Mouse (Mus musculus): ENCODE data around the gene Dnase1l1. TPM values are rescaled to one million over a fixed set of nuclear protein-coding genes. Genes with fewer than 3 reads are reported as not detected.
A peak's percentile ranks its signal among the peaks of the same experiment; 100 is the strongest.

The Dnase1l1 gene
- polyA plus RNA-seq, 1 experiment, result 17.0 TPM

DNA sequence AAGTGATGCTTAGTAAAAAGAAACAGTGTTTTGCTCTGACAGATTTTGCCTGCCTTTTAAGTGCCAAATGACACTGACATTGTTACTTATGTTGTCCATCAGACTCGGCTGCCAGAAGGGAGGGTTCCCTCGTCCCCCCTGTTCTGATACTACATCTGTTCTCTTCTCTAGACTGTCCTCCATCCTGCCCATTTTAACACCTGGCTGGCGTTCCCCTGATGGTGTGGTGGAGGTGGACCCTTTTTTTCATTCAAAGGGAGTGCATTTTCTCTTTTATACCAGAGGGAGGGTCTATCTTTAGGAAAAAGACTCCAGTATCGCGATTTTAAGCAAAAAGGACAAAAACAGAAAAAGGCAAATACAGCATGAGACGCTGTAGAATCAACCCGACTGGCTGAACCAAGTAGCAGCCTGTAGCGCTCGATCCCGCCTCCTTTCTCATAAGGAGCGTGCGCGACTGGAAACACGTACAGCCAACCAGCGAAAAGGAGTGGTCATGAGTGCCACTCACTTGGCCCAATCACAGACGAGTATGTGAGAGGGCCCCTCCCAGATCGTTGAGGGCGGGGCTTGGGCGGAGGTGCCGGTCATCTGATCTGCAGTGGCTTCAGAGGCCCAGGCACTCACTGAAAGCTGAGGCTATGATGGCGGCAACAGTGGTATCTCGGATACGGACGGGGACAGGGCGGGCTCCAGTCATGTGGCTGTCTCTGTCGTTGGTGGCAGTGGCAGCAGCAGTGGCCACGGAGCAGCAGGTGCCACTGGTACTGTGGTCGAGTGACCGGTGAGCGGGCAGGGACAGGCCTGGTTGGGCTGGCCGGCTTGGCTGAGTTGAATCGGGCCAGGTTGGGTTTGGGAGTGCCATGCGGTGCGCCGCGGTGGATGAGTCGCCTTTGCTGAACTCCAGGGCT lies 14.7 kb upstream of the Dnase1l1 start, which contains the start of gene Atp6ap1:
Gene Atp6ap1, plus strand, starts transcription at position 560 of the 911 bp plus-strand sequence.
- H3K4me3 ChIP-seq, result peak within 1 kb of the TSS; percentile 53
- peaks cover 14% of the 10 kb centered on the region for H3K79me2 ChIP-seq (ENCODE audit: control insufficient read depth, insufficient read depth)
- H3K4me2 ChIP-seq (ENCODE audit: low read depth), result peak within 1 kb of the TSS; percentile 88
- peak within 1 kb of the TSS; percentile 61 for H3ac ChIP-seq (ENCODE audit: control insufficient read depth, insufficient read length)
- peak; percentile 95 for TF ChIP-seq POLR2A (IDR thresholded peaks at IDR 0.05; ENCODE audit: insufficient read length, low read depth)
- TF ChIP-seq MYOD1 (IDR thresholded peaks at IDR 0.05; ENCODE audit: control insufficient read depth in 1 of 3, insufficient read length in 2 of 3, low read depth in 2 of 3), result peak in 1 of 3 experiments; percentile 35
- TF ChIP-seq POLR2AphosphoS2 (IDR thresholded peaks at IDR 0.05; ENCODE audit: insufficient read length, low read depth), result peak; percentile 94
- TF ChIP-seq SRF (IDR thresholded peaks at IDR 0.05; ENCODE audit: control insufficient read depth, insufficient read length, low read depth), result peak; percentile 8
- peak in 1 of 3 experiments; percentile 10 for TF ChIP-seq MYOG (IDR thresholded peaks at IDR 0.05; ENCODE audit: control insufficient read depth in 1 of 3, insufficient read depth in 1 of 3, insufficient read length in 2 of 3, low read depth in 2 of 3)
- TF ChIP-seq USF1 (IDR thresholded peaks at IDR 0.05; ENCODE audit: low read depth), result no peak
- H3K36me3 ChIP-seq (ENCODE audit: control insufficient read depth, insufficient read depth), result peaks cover 6% of the 10 kb centered on the region
- H3K27me3 ChIP-seq (ENCODE audit: control insufficient read depth, insufficient read depth, insufficient read length), result no peaks in the 10 kb centered on the region

DNA sequence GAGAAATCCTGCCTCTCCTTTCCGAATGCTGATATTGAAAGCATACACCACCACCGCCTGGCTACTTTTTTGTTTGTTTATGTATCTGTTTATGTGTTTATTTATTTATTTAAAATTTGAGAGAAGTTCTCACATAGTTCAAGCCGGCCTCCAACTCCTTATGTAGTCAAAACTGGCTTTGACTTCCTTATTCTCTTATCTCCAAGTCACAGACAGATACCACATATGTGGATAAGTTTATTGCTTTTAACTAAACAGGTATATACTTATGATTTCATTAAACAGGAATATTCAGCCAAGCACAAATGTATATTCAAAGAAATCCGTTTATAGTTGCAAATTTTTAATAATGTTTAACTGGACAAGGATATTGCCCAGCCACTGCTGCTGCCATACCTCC lies 11.3 kb upstream of the Dnase1l1 start:
- H3ac ChIP-seq (ENCODE audit: control insufficient read depth, insufficient read length), result no peak overlapping the region
- H3K79me2 ChIP-seq (ENCODE audit: control insufficient read depth, insufficient read depth), result peaks cover 8% of the 10 kb centered on the region
- H3K36me3 ChIP-seq (ENCODE audit: control insufficient read depth, insufficient read depth), result no peaks in the 10 kb centered on the region
- H3K4me2 ChIP-seq (ENCODE audit: low read depth), result no peak overlapping the region
- no peaks in the 10 kb centered on the region for H3K27me3 ChIP-seq (ENCODE audit: control insufficient read depth, insufficient read depth, insufficient read length)
- no peak for TF ChIP-seq E2F4 (IDR thresholded peaks at IDR 0.05; ENCODE audit: insufficient read depth)
- no peak for TF ChIP-seq USF1 (IDR thresholded peaks at IDR 0.05; ENCODE audit: low read depth)
- TF ChIP-seq REST (IDR thresholded peaks at IDR 0.05; ENCODE audit: insufficient read depth, insufficient read length), result no peak
- H3K4me3 ChIP-seq, result no peak overlapping the region

DNA sequence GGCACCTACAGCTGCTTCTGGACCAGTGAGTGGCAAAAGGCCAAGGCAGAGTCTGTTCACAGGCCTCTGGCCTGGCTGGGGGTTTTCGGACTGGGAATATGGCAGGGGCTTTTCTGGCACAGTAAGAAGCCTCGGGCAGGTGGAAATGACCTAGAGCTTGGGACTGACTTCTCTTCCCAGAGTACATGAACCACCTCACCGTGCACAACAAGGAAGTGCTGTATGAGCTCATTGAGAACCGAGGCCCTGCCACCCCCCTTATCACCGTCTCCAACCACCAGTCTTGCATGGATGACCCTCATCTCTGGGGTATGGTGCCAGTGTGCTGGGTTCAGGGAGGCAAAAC lies 928 bp upstream of the Dnase1l1 start:
- Histone ChIP-seq H3K36me3 (ENCODE audit: control insufficient read depth, insufficient read depth) (peaks cover 2% of the 10 kb centered on the region), H3K4me3 (peak overlapping the region; percentile 67), H3K4me2 (ENCODE audit: low read depth) (peak overlapping the region; percentile 81), H3K27me3 (ENCODE audit: control insufficient read depth, insufficient read depth, insufficient read length) (no peaks in the 10 kb centered on the region), H3K79me2 (ENCODE audit: control insufficient read depth, insufficient read depth) (peaks cover 14% of the 10 kb centered on the region), H3ac (ENCODE audit: control insufficient read depth, insufficient read length) (peak overlapping the region; percentile 54)
- no peak for TF ChIP-seq TCF12 (IDR thresholded peaks at IDR 0.05; ENCODE audit: insufficient read depth, poor library complexity, severe bottlenecking)
- TF ChIP-seq POLR2A (IDR thresholded peaks at IDR 0.05; ENCODE audit: insufficient read length, low read depth), result no peak
- TF ChIP-seq MYOD1 (IDR thresholded peaks at IDR 0.05; ENCODE audit: control insufficient read depth in 1 of 3, insufficient read length in 2 of 3, low read depth in 2 of 3), result no peak
- no peak for TF ChIP-seq E2F4 (IDR thresholded peaks at IDR 0.05; ENCODE audit: insufficient read depth)
- TF ChIP-seq MYOG (IDR thresholded peaks at IDR 0.05; ENCODE audit: control insufficient read depth in 1 of 3, insufficient read depth in 1 of 3, insufficient read length in 2 of 3, low read depth in 2 of 3), result no peak
- no peak for TF ChIP-seq CEBPB (IDR thresholded peaks at IDR 0.05; ENCODE audit: insufficient read depth, poor library complexity, severe bottlenecking)
- TF ChIP-seq TCF3 (IDR thresholded peaks at IDR 0.05; ENCODE audit: insufficient read length, low read depth), result no peak
- no peak for TF ChIP-seq POLR2AphosphoS2 (IDR thresholded peaks at IDR 0.05; ENCODE audit: insufficient read length, low read depth)
- TF ChIP-seq SRF (IDR thresholded peaks at IDR 0.05; ENCODE audit: control insufficient read depth, insufficient read length, low read depth), result no peak
- no peak for TF ChIP-seq MAX (IDR thresholded peaks at IDR 0.05; ENCODE audit: low read depth)
- TF ChIP-seq REST (IDR thresholded peaks at IDR 0.05; ENCODE audit: insufficient read depth, insufficient read length), result no peak
- TF ChIP-seq USF1 (IDR thresholded peaks at IDR 0.05; ENCODE audit: low read depth), result no peak

DNA sequence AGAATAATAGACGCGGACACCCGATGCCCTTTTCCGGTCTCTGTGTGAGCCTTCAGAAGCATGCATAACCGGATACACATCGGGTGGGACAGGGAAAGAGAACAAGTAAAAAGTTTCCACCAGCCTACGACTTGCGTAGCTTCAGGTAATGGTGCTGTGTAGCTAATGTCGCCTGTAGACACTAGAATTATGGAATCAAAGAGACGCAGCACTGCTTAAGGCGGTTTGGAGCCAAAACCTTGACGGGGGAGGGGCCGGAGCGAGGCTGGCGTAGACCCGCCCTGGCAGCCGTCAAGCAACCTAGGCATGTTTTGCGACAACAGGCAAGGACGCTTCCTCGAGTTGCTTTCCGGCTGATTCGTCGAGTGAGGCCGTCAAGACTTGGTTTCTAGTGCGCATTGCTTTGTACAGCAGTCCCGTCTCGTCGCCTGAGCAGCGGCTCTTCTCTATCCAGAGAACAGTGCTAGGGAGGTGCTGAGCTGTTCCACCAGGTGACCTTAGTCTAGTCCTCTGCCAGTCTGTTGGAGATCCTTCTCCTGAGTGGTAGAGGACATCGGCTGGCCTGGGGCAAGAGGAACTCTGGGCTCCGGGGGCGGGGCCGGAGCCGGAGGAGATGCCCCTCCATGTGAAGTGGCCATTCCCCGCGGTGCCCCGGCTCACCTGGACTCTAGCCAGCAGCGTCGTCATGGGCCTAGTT lies 406 bp upstream of the Dnase1l1 start:
- H3K4me3 ChIP-seq, result peak overlapping the region; percentile 67
- no peaks in the 10 kb centered on the region for H3K27me3 ChIP-seq (ENCODE audit: control insufficient read depth, insufficient read depth, insufficient read length)
- H3K36me3 ChIP-seq (ENCODE audit: control insufficient read depth, insufficient read depth), result no peaks in the 10 kb centered on the region
- H3K4me2 ChIP-seq (ENCODE audit: low read depth), result peak overlapping the region; percentile 81
- no peak for TF ChIP-seq MYOD1 (IDR thresholded peaks at IDR 0.05; ENCODE audit: control insufficient read depth in 1 of 3, insufficient read length in 2 of 3, low read depth in 2 of 3)
- peak; percentile 87 for TF ChIP-seq POLR2A (IDR thresholded peaks at IDR 0.05; ENCODE audit: insufficient read length, low read depth)
- peak; percentile 93 for TF ChIP-seq POLR2AphosphoS2 (IDR thresholded peaks at IDR 0.05; ENCODE audit: insufficient read length, low read depth)
- H3K79me2 ChIP-seq (ENCODE audit: control insufficient read depth, insufficient read depth), result peaks cover 14% of the 10 kb centered on the region
- peak overlapping the region; percentile 54 for H3ac ChIP-seq (ENCODE audit: control insufficient read depth, insufficient read length)

DNA sequence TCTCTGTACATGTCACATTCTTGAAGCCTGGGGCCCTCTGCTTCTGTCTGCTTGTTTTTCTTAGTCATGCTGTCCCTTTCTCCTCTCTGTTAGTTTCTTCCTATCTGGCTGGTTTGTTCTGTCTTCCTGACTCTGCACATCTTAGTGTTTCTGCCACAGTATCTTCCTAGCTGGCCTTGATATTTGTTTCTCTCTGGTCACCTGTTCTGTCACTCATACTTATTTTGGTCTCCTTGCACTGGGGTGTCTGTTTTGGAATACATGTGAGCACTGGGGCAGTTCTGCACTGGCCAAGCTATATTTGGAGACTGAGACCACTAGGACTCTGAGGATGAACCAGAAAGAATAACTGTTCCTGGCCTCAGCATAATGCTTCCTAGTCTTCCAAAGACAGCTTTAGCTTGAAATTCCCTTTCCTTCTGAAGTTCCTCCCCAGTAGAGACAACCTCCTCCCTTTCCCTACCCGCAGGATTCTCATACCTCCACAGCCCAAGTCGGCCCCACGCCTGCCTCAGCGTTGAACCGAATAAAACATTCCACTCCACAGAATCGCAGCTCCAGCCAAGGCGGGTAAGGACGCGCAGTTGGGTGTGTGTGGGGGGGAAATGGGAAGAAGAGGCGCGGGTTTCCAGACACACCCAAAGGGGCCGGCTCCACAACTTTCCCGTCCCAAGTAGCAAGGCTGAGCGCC lies 951 bp downstream of the Dnase1l1 start:
- Histone ChIP-seq H3K4me2 (ENCODE audit: low read depth) (peak overlapping the region; percentile 79), H3ac (ENCODE audit: control insufficient read depth, insufficient read length) (no peak overlapping the region), H3K27me3 (ENCODE audit: control insufficient read depth, insufficient read depth, insufficient read length) (no peaks in the 10 kb centered on the region), H3K36me3 (ENCODE audit: control insufficient read depth, insufficient read depth) (no peaks in the 10 kb centered on the region), H3K79me2 (ENCODE audit: control insufficient read depth, insufficient read depth) (peaks cover 14% of the 10 kb centered on the region), H3K4me3 (peak overlapping the region; percentile 67)
- no peak for TF ChIP-seq SRF (IDR thresholded peaks at IDR 0.05; ENCODE audit: control insufficient read depth, insufficient read length, low read depth)
- TF ChIP-seq MYOG (IDR thresholded peaks at IDR 0.05; ENCODE audit: control insufficient read depth in 1 of 3, insufficient read depth in 1 of 3, insufficient read length in 2 of 3, low read depth in 2 of 3), result peak in 1 of 3 experiments; percentile 12
- TF ChIP-seq USF1 (IDR thresholded peaks at IDR 0.05; ENCODE audit: low read depth), result no peak
- peak; percentile 55 for TF ChIP-seq POLR2AphosphoS2 (IDR thresholded peaks at IDR 0.05; ENCODE audit: insufficient read length, low read depth)
- TF ChIP-seq MYOD1 (IDR thresholded peaks at IDR 0.05; ENCODE audit: control insufficient read depth in 1 of 3, insufficient read length in 2 of 3, low read depth in 2 of 3), result peak; percentile 62 to 85 (median 77)

All from myocyte (in vitro differentiated cells).